Mouse (Mus musculus): ENCODE measurements around the gene Ap1m2. TPM values are rescaled to one million over a fixed set of nuclear protein-coding genes. Genes with fewer than 3 reads are reported as not detected.
"Not testable (repeated sequence)": the region's sequence is repeated elsewhere in the genome, so short reads cannot be mapped to it uniquely, and the experiment has no call there.

Gene Ap1m2
- polyA plus RNA-seq, 1 experiment, result not detected

- peaks cover 88% of the 10 kb centered on the region for H3K4me1 ChIP-seq
- peaks cover 98% of the 10 kb centered on the region for H3K36me3 ChIP-seq (replicated peaks; ENCODE audit: low read length)
- no peaks in the 10 kb centered on the region for H3K9me3 ChIP-seq
- peak overlapping the region; percentile 54 for H3K4me3 ChIP-seq (replicated peaks)
- H3K27me3 ChIP-seq (replicated peaks), result no peaks in the 10 kb centered on the region
- no peak for TF ChIP-seq GATA1 (IDR thresholded peaks at IDR 0.05; ENCODE audit: borderline replicate concordance, low read length)
- no peak for TF ChIP-seq FLI1 (IDR thresholded peaks at IDR 0.05; ENCODE audit: low read length)
Measured at GRCm38 (mm10) chr9:21276307-21276706, 35.8 kb downstream of the Ap1m2 start.

GRCm38 (mm10) chr9:21275727-21276126 is 36.4 kb downstream of the Ap1m2 start:
- no peaks in the 10 kb centered on the region for H3K9me3 ChIP-seq
- H3K27me3 ChIP-seq (replicated peaks), result no peaks in the 10 kb centered on the region
- H3K4me3 ChIP-seq (replicated peaks), result peak overlapping the region; percentile 51
- H3K4me1 ChIP-seq, result peaks cover 94% of the 10 kb centered on the region
- H3K36me3 ChIP-seq (replicated peaks; ENCODE audit: low read length), result peaks cover 98% of the 10 kb centered on the region
- no peak for TF ChIP-seq GATA1 (IDR thresholded peaks at IDR 0.05; ENCODE audit: borderline replicate concordance, low read length)
- TF ChIP-seq FLI1 (IDR thresholded peaks at IDR 0.05; ENCODE audit: low read length), result no peak

- H3K27me3 ChIP-seq (replicated peaks), result no peaks in the 10 kb centered on the region
- no peaks in the 10 kb centered on the region for H3K9me3 ChIP-seq
- H3K4me3 ChIP-seq (replicated peaks), result peak overlapping the region; percentile 59
- no peak for TF ChIP-seq FLI1 (IDR thresholded peaks at IDR 0.05; ENCODE audit: low read length)
- TF ChIP-seq GATA1 (IDR thresholded peaks at IDR 0.05; ENCODE audit: borderline replicate concordance, low read length), result no peak
- peaks cover 96% of the 10 kb centered on the region for H3K4me1 ChIP-seq
- peaks cover 100% of the 10 kb centered on the region for H3K36me3 ChIP-seq (replicated peaks; ENCODE audit: low read length)
Measured at GRCm38 (mm10) chr9:21275013-21275710, 37.0 kb downstream of the Ap1m2 start.

GRCm38 (mm10) chr9:21274336-21274735 is 37.8 kb downstream of the Ap1m2 start:
- H3K4me3 ChIP-seq (replicated peaks), result peak overlapping the region; percentile 64
- H3K4me1 ChIP-seq, result peaks cover 93% of the 10 kb centered on the region
- no peak for TF ChIP-seq FLI1 (IDR thresholded peaks at IDR 0.05; ENCODE audit: low read length)
- H3K27me3 ChIP-seq (replicated peaks), result no peaks in the 10 kb centered on the region
- H3K9me3 ChIP-seq, result no peaks in the 10 kb centered on the region
- peaks cover 98% of the 10 kb centered on the region for H3K36me3 ChIP-seq (replicated peaks; ENCODE audit: low read length)

GRCm38 (mm10) chr9:21273520-21274228 is 38.5 kb downstream of the Ap1m2 start:
- TF ChIP-seq GATA1 (IDR thresholded peaks at IDR 0.05; ENCODE audit: borderline replicate concordance, low read length) (no peak), FLI1 (IDR thresholded peaks at IDR 0.05; ENCODE audit: low read length) (no peak)
- Histone ChIP-seq H3K36me3 (replicated peaks; ENCODE audit: low read length) (peaks cover 98% of the 10 kb centered on the region), H3K4me3 (replicated peaks) (peak overlapping the region; percentile 15), H3K9me3 (no peaks in the 10 kb centered on the region), H3K27me3 (replicated peaks) (no peaks in the 10 kb centered on the region), H3K4me1 (peaks cover 91% of the 10 kb centered on the region)

GRCm38 (mm10) chr9:21273094-21273493 is 39.0 kb downstream of the Ap1m2 start:
- H3K4me1 ChIP-seq, result peaks cover 92% of the 10 kb centered on the region
- TF ChIP-seq FLI1 (IDR thresholded peaks at IDR 0.05; ENCODE audit: low read length) (no peak), GATA1 (IDR thresholded peaks at IDR 0.05; ENCODE audit: borderline replicate concordance, low read length) (no peak)
- no peaks in the 10 kb centered on the region for H3K9me3 ChIP-seq
- no peaks in the 10 kb centered on the region for H3K27me3 ChIP-seq (replicated peaks)
- H3K4me3 ChIP-seq (replicated peaks), result no peak overlapping the region
- H3K36me3 ChIP-seq (replicated peaks; ENCODE audit: low read length), result peaks cover 99% of the 10 kb centered on the region

GRCm38 (mm10) chr9:21272391-21272790 is 39.7 kb downstream of the Ap1m2 start:
- Histone ChIP-seq H3K36me3 (replicated peaks; ENCODE audit: low read length) (peaks cover 98% of the 10 kb centered on the region), H3K9me3 (no peaks in the 10 kb centered on the region), H3K4me3 (replicated peaks) (no peak overlapping the region), H3K4me1 (peaks cover 90% of the 10 kb centered on the region), H3K27me3 (replicated peaks) (no peaks in the 10 kb centered on the region)
- TF ChIP-seq FLI1 (IDR thresholded peaks at IDR 0.05; ENCODE audit: low read length), result no peak
- TF ChIP-seq GATA1 (IDR thresholded peaks at IDR 0.05; ENCODE audit: borderline replicate concordance, low read length), result no peak

GRCm38 (mm10) chr9:21269590-21269989 is 42.5 kb downstream of the Ap1m2 start:
- H3K4me3 ChIP-seq (replicated peaks); H3K9me3 ChIP-seq; H3K27me3 ChIP-seq (replicated peaks): not testable (repeated sequence)
- peaks cover 81% of the 10 kb centered on the region for H3K36me3 ChIP-seq (replicated peaks; ENCODE audit: low read length)
- peaks cover 85% of the 10 kb centered on the region for H3K4me1 ChIP-seq

- Histone ChIP-seq H3K4me3 (replicated peaks) (no peak overlapping the region), H3K4me1 (peaks cover 81% of the 10 kb centered on the region)
Measured at GRCm38 (mm10) chr9:21268305-21268704, 43.8 kb downstream of the Ap1m2 start.

GRCm38 (mm10) chr9:21266889-21267288 is 45.2 kb downstream of the Ap1m2 start:
- Histone ChIP-seq H3K4me3 (replicated peaks) (peak overlapping the region; percentile 98), H3K36me3 (replicated peaks; ENCODE audit: low read length) (peaks cover 54% of the 10 kb centered on the region), H3K4me1 (peaks cover 69% of the 10 kb centered on the region), H3K27me3 (replicated peaks) (no peaks in the 10 kb centered on the region), H3K9me3 (no peaks in the 10 kb centered on the region)
- TF ChIP-seq GATA1 (IDR thresholded peaks at IDR 0.05; ENCODE audit: borderline replicate concordance, low read length) (no peak), FLI1 (IDR thresholded peaks at IDR 0.05; ENCODE audit: low read length) (no peak)

More at GRCm38 (mm10) chr9:21268305-21268704, 43.8 kb downstream of the Ap1m2 start:
- Histone ChIP-seq H3K36me3 (replicated peaks; ENCODE audit: low read length) (peaks cover 68% of the 10 kb centered on the region), H3K27me3 (replicated peaks) (no peaks in the 10 kb centered on the region), H3K9me3 (no peaks in the 10 kb centered on the region)
- TF ChIP-seq GATA1 (IDR thresholded peaks at IDR 0.05; ENCODE audit: borderline replicate concordance, low read length) (no peak), FLI1 (IDR thresholded peaks at IDR 0.05; ENCODE audit: low read length) (no peak)

Data from megakaryocyte, embryonic 14.5 days (primary cell).